ENCODE assay signal across 13 mouse cellular contexts in genomic region chr1:177307549-177307948, GRCm38 (mm10). TPM values are rescaled to one million over a fixed set of nuclear protein-coding genes. Genes with fewer than 3 reads are reported as not detected.
DNase-seq lines count a peak whose midpoint lies in the region; ATAC-seq and TF ChIP-seq lines count a peak whose summit lies in the region.
"Had no signal": no experiment of that assay in that cellular context is flagged by ENCODE, and none has a peak within 500 bp of the region (broad histone marks: within the 10 kb centered on the region; RNA-seq: fewer than 3 reads in every experiment).

No protein-coding gene starts in this region.

- no peaks in the 10 kb centered on the region for H3K36me3 ChIP-seq in forebrain, postnatal 0 days (ENCODE audit: insufficient read depth)
- H3K36me3 ChIP-seq in forebrain, embryonic 12.5 days (replicated peaks) = no peaks in the 10 kb centered on the region

- H3K9me3 ChIP-seq in forebrain, postnatal 0 days (ENCODE audit: low read length) = no peaks in the 10 kb centered on the region
- no peaks in the 10 kb centered on the region for H3K9me3 ChIP-seq in forebrain, embryonic 12.5 days

- intact Hi-C loops in gastrocnemius, postnatal 14 days (cut with DNase I; ENCODE audit: low total_unique reads) = no loop called here

- peaks cover 9% of the 10 kb centered on the region; the same call in 1 of the 2 replicates for H3K4me1 ChIP-seq in forebrain, postnatal 0 days (ENCODE audit: insufficient read depth)
- peaks cover 11% of the 10 kb centered on the region for H3K4me1 ChIP-seq in forebrain, embryonic 12.5 days

- H3K9ac ChIP-seq in forebrain, postnatal 0 days = 0 out of 2 replicates have a peak overlapping the region, but pooled peaks have one; percentile 6
- no peak overlapping the region for H3K9ac ChIP-seq in forebrain, embryonic 12.5 days

- peak; percentile 43 for DNase-seq in forebrain, postnatal 0 days
- peak; percentile 14 to 52 for DNase-seq in right cerebral cortex, adult 2 months (ENCODE audit: low spot score in 2 of 2)
- DNase-seq in right cerebral cortex, postnatal 4 days = no peak
- peak; percentile 14 to 46 for DNase-seq in left cerebral cortex, adult 8-10 months (ENCODE audit: low spot score in 2 of 2)
- no peak for DNase-seq in gastrocnemius, postnatal 14 days
- no peak for DNase-seq in gastrocnemius, postnatal 25 days
- DNase-seq: adrenal gland, adult 2 months; gastrocnemius, postnatal 10 days; lung, postnatal 10 days had no signal

- WGBS in forebrain, postnatal 0 days = 38% methylated on average over 11 of the region's 11 CpGs
- WGBS in forebrain, embryonic 12.5 days = 60% methylated on average over 11 of the region's 11 CpGs

- H3K4me2 ChIP-seq in forebrain, postnatal 0 days (ENCODE audit: low read depth) = peak overlapping the region; percentile 32
- no peak overlapping the region for H3K4me2 ChIP-seq in forebrain, embryonic 12.5 days

- H3K27me3 ChIP-seq in forebrain, postnatal 0 days (ENCODE audit: insufficient read depth, low read length) = no peaks in the 10 kb centered on the region
- H3K27me3 ChIP-seq in forebrain, embryonic 12.5 days = no peaks in the 10 kb centered on the region

- no peak for TF ChIP-seq CTCF in forebrain, postnatal 0 days (IDR thresholded peaks at IDR 0.05; ENCODE audit: low read depth)

- H3K27ac ChIP-seq in forebrain, postnatal 0 days (ENCODE audit: low read depth, low read length) = peak overlapping the region; percentile 52
- no peak overlapping the region for H3K27ac ChIP-seq in forebrain, embryonic 12.5 days

- no peak overlapping the region for H3K4me3 ChIP-seq in forebrain, postnatal 0 days (ENCODE audit: low read depth, low read length)
- H3K4me3 ChIP-seq in forebrain, embryonic 12.5 days (replicated peaks) = no peak overlapping the region
- H3K4me3 ChIP-seq: myocyte had no signal

- peak; percentile 20; the same call in 1 of the 2 replicates for ATAC-seq in forebrain, postnatal 0 days
- ATAC-seq in forebrain, embryonic 12.5 days (ENCODE audit: low FRiP score) = no peak
- no peak for ATAC-seq in inflammation-experienced regulatory T-cells, adult 6 months
- ATAC-seq: intestine, embryonic 16.5 days had no signal

RNA-seq across cellular contexts. Expression of gene Akt3, which starts 49.5 kb away (rescaled TPM):
- total RNA-seq in forebrain, postnatal 0 days (2014; rRNA removed) = 129 and 143 TPM in 2 replicates
- 18.6 and 18.7 TPM in 2 replicates for polyA plus RNA-seq in forebrain, postnatal 0 days (2015; fragmentation: Nextera tagmentation; extraction: Ambion mirVana)
- 24.5 and 28.0 TPM in 2 replicates for polyA plus RNA-seq in forebrain, embryonic 12.5 days (2016; fragmentation: Nextera tagmentation; extraction: Ambion mirVana)
- total RNA-seq in left cerebral cortex, adult 8-10 months (2022) = 100 to 1,000 TPM; 227 to 296 (median 251) TPM
- total RNA-seq in gastrocnemius, postnatal 14 days (2021) = 10 to 100 TPM; 14.6 to 15.5 TPM
- 1 to 10 TPM; 5.1 to 8.3 (median 5.8) TPM for polyA plus RNA-seq in inflammation-experienced regulatory T-cells, adult 6 months (2017; shearing (Covaris generic))
- 10 to 100 TPM; 10.4 to 14.0 TPM for total RNA-seq in gastrocnemius, postnatal 25 days (2021)

Comparison
In these comparisons a context has a peak if more than half of its experiments do, and no peak if none do; other contexts are left out.
1. DNase-seq: peak in forebrain, postnatal 0 days (single experiment), right cerebral cortex, adult 2 months (2 of 2) and left cerebral cortex, adult 8-10 months (2 of 2); none in right cerebral cortex, postnatal 4 days (single experiment), gastrocnemius, postnatal 14 days (single experiment) and gastrocnemius, postnatal 25 days (single experiment).